Mouse (Mus musculus): Measurements from ENCODE around the gene Lmo4.

GRCm38 (mm10) chr3:144224594-144224993 is 19.6 kb upstream of the Lmo4 start:
- TF ChIP-seq POLR2A (IDR thresholded peaks at IDR 0.05; ENCODE audit: borderline replicate concordance, extremely low read depth, low read depth, low read length) (no peak), CTCF (IDR thresholded peaks at IDR 0.05; ENCODE audit: insufficient read depth, low read length) (no peak)

Measured in lung, adult 2 months (tissue).